Mouse (Mus musculus): ENCODE results near the gene Acaca. TPM values are rescaled to one million over a fixed set of nuclear protein-coding genes. Genes with fewer than 3 reads are reported as not detected.

The Acaca gene
- polyA plus RNA-seq, 1 experiment from 2014 or later, result 26.4 TPM

GRCm38 (mm10) chr11:84264490-84264889, 135.0 kb downstream of the Acaca start:
- no peak for ATAC-seq (replicated peaks)
- H3K9ac ChIP-seq (replicated peaks), result no peak overlapping the region
- H3K36me3 ChIP-seq, result peaks cover 53% of the 10 kb centered on the region
- 69% methylated on average over 3 of the region's 3 CpGs for WGBS
- no peak overlapping the region for H3K4me2 ChIP-seq (replicated peaks)
- no peaks in the 10 kb centered on the region for H3K27me3 ChIP-seq
- H3K9me3 ChIP-seq, result no peaks in the 10 kb centered on the region
- H3K4me3 ChIP-seq, result no peak overlapping the region
- no peaks in the 10 kb centered on the region for H3K4me1 ChIP-seq
- no peak overlapping the region for H3K27ac ChIP-seq (replicated peaks)

- Histone ChIP-seq H3K4me1 (peaks cover 7% of the 10 kb centered on the region), H3K36me3 (peaks cover 44% of the 10 kb centered on the region), H3K27me3 (no peaks in the 10 kb centered on the region), H3K27ac (replicated peaks) (no peak overlapping the region), H3K9ac (replicated peaks) (no peak overlapping the region), H3K9me3 (no peaks in the 10 kb centered on the region), H3K4me3 (no peak overlapping the region), H3K4me2 (replicated peaks) (no peak overlapping the region)
- ATAC-seq (replicated peaks), result no peak
Measured at GRCm38 (mm10) chr11:84268068-84268467, 138.6 kb downstream of the Acaca start.

DNA sequence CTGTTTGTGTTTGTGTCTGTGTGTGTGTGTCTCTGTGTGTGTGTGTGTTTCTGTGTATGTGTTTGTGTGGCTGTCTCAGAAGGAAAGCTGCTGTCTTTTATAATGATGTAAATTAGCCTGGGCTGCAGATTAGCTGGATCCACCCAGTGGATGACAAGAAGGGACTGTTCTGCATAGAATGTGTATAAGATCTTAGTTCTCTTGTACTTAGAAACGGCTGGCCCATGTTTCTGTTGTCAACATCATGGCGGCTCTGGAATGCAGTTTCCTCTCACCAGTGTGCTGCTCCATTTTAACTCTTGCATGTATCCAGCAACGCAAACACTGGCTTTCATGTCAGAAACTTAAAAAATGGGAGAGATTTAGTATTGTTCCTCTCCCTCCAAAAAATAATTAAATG, 141.0 kb downstream of the Acaca start:
- Histone ChIP-seq H3K4me1 (peaks cover 7% of the 10 kb centered on the region), H3K9me3 (no peaks in the 10 kb centered on the region), H3K27ac (replicated peaks) (no peak overlapping the region), H3K36me3 (peaks cover 32% of the 10 kb centered on the region), H3K9ac (replicated peaks) (no peak overlapping the region), H3K4me2 (replicated peaks) (no peak overlapping the region), H3K27me3 (no peaks in the 10 kb centered on the region), H3K4me3 (no peak overlapping the region)
- ATAC-seq (replicated peaks), result no peak
- WGBS, result 56% methylated on average over 3 of the region's 3 CpGs

GRCm38 (mm10) chr11:84271948-84272347, 142.5 kb downstream of the Acaca start:
- 43% methylated on average over 10 of the region's 10 CpGs for WGBS
- H3K4me3 ChIP-seq, result no peak overlapping the region
- ATAC-seq (replicated peaks), result no peak
- H3K9me3 ChIP-seq, result no peaks in the 10 kb centered on the region
- peaks cover 7% of the 10 kb centered on the region for H3K4me1 ChIP-seq
- no peaks in the 10 kb centered on the region for H3K27me3 ChIP-seq
- H3K27ac ChIP-seq (replicated peaks), result peak overlapping the region; percentile 40; the same call in 1 of the 2 replicates
- no peak overlapping the region for H3K9ac ChIP-seq (replicated peaks)
- peaks cover 24% of the 10 kb centered on the region for H3K36me3 ChIP-seq
- H3K4me2 ChIP-seq (replicated peaks), result no peak overlapping the region

- ATAC-seq (replicated peaks), result no peak
- peaks cover 7% of the 10 kb centered on the region for H3K4me1 ChIP-seq
- no peak overlapping the region for H3K27ac ChIP-seq (replicated peaks)
- H3K4me3 ChIP-seq, result no peak overlapping the region
- H3K27me3 ChIP-seq, result no peaks in the 10 kb centered on the region
- peaks cover 23% of the 10 kb centered on the region for H3K36me3 ChIP-seq
- H3K9ac ChIP-seq (replicated peaks), result no peak overlapping the region
- WGBS, result 72% methylated on average over 3 of the region's 3 CpGs
- H3K9me3 ChIP-seq, result no peaks in the 10 kb centered on the region
- no peak overlapping the region for H3K4me2 ChIP-seq (replicated peaks)
Measured at GRCm38 (mm10) chr11:84272574-84272973, 143.1 kb downstream of the Acaca start.

DNA sequence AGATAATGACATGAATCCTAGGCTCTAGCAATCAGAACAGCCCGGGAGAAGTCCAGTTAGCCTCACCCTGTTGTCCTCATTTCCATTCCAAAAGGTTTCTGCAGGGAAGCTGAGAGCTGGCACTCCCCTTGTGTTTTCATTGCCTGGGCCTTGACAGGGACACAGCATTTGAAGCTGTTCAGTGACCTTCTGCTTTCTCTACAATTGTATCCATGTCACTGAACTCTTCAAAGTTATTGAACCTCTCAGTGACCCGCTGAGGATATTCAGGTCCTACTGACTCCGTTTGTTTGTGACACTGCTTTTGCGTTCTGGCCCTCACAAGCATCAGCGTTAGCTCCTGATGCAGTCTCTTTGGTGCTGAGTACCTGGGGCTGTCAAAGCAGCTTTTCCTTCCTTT, 147.5 kb downstream of the Acaca start:
- ATAC-seq (replicated peaks), result no peak
- no peak overlapping the region for H3K4me2 ChIP-seq (replicated peaks)
- peaks cover 7% of the 10 kb centered on the region for H3K4me1 ChIP-seq
- no peaks in the 10 kb centered on the region for H3K9me3 ChIP-seq
- H3K4me3 ChIP-seq, result no peak overlapping the region
- WGBS, result 10% methylated on average over 5 of the region's 5 CpGs
- H3K27me3 ChIP-seq, result no peaks in the 10 kb centered on the region
- no peak overlapping the region for H3K9ac ChIP-seq (replicated peaks)
- peaks cover 13% of the 10 kb centered on the region; the same call in 1 of the 2 replicates for H3K36me3 ChIP-seq
- H3K27ac ChIP-seq (replicated peaks), result no peak overlapping the region

- Histone ChIP-seq H3K4me1 (no peaks in the 10 kb centered on the region), H3K4me3 (no peak overlapping the region), H3K36me3 (peaks cover 11% of the 10 kb centered on the region; the same call in 1 of the 2 replicates), H3K9me3 (no peaks in the 10 kb centered on the region), H3K9ac (replicated peaks) (no peak overlapping the region), H3K27me3 (no peaks in the 10 kb centered on the region), H3K4me2 (replicated peaks) (no peak overlapping the region), H3K27ac (replicated peaks) (no peak overlapping the region)
- ATAC-seq (replicated peaks), result no peak
- 58% methylated on average over 5 of the region's 5 CpGs for WGBS
Measured at GRCm38 (mm10) chr11:84281280-84281679, 151.8 kb downstream of the Acaca start.

DNA sequence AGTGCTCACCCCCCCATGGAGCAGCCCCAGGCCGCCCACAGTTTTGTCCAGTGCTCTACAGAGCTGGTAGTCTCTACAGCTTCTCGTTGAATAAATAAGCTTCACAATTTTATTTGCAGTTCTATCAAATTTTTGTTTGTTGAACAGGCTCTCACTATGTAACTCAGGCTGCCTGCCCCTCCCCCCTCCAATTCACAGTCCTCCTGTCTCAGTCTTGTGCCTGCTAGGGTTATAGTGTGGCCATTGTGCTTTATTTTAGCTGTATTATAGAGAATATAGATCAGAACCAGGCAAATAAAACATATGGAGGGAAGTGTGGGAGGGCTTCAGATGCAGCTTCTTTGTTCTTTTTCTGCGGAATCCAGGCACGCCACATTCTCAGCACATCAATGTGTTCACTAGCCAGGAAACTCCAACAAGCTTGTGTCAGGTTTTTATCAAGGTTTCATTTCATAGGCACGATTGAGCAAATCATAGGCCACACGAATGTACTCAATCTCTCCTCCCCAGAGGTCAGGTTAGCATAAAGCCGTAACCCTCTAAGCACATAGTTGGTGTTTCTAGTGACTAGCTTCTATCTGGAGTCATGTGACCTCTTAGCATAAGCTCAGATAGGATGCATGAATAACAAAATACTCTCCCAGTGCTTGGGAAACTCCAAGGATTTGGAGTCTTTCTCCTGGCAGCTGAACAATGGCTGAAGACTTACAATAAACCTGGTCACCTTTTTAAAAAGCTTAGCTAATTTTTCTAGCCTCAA, 153.7 kb downstream of the Acaca start:
- Histone ChIP-seq H3K9ac (replicated peaks) (no peak overlapping the region), H3K4me3 (no peak overlapping the region), H3K36me3 (peaks cover 3% of the 10 kb centered on the region; the same call in 1 of the 2 replicates), H3K27me3 (no peaks in the 10 kb centered on the region), H3K9me3 (no peaks in the 10 kb centered on the region), H3K27ac (replicated peaks) (peak overlapping the region; percentile 2; the same call in 1 of the 2 replicates), H3K4me1 (no peaks in the 10 kb centered on the region), H3K4me2 (replicated peaks) (no peak overlapping the region)
- 66% methylated on average over 7 of the region's 7 CpGs for WGBS
- ATAC-seq (replicated peaks), result no peak

GRCm38 (mm10) chr11:84290781-84291180, 161.3 kb downstream of the Acaca start:
- 66% methylated on average over 3 of the region's 3 CpGs for WGBS
- Histone ChIP-seq H3K9ac (replicated peaks) (no peak overlapping the region), H3K27me3 (no peaks in the 10 kb centered on the region), H3K27ac (replicated peaks) (no peak overlapping the region), H3K4me2 (replicated peaks) (no peak overlapping the region), H3K4me3 (no peak overlapping the region), H3K9me3 (no peaks in the 10 kb centered on the region), H3K36me3 (no peaks in the 10 kb centered on the region), H3K4me1 (no peaks in the 10 kb centered on the region)
- no peak for ATAC-seq (replicated peaks)

- no peak overlapping the region for H3K4me3 ChIP-seq
- no peaks in the 10 kb centered on the region for H3K27me3 ChIP-seq
- 90% methylated on average over 3 of the region's 3 CpGs for WGBS
- no peaks in the 10 kb centered on the region for H3K4me1 ChIP-seq
- no peaks in the 10 kb centered on the region for H3K9me3 ChIP-seq
- no peak for ATAC-seq (replicated peaks)
- no peak overlapping the region for H3K9ac ChIP-seq (replicated peaks)
- no peak overlapping the region for H3K4me2 ChIP-seq (replicated peaks)
- H3K27ac ChIP-seq (replicated peaks), result no peak overlapping the region
- H3K36me3 ChIP-seq, result no peaks in the 10 kb centered on the region
Measured at GRCm38 (mm10) chr11:84292532-84292931, 163.1 kb downstream of the Acaca start.

DNA sequence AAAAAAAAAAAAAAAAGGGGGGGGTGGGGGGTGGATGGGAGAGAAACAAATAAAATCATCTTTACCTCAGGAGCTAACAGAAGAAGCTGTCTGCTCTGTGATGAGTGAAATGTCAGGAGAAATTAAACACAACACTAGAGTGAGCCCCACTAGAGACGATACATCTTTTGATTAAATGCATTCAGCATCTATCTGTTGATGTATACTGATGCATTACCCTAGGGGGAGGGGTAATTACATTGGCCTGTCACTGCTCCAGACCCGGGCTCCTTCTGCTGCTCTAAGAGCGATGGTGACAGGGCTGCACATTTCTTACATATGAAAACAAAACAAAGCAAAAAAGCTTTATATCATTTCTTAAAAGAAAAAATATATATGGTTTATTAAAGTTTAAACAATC, 163.8 kb downstream of the Acaca start:
- Histone ChIP-seq H3K9me3 (no peaks in the 10 kb centered on the region), H3K4me3 (no peak overlapping the region), H3K36me3 (no peaks in the 10 kb centered on the region), H3K27me3 (no peaks in the 10 kb centered on the region), H3K27ac (replicated peaks) (no peak overlapping the region), H3K4me1 (no peaks in the 10 kb centered on the region), H3K4me2 (replicated peaks) (no peak overlapping the region), H3K9ac (replicated peaks) (no peak overlapping the region)
- no peak for ATAC-seq (replicated peaks)
- WGBS, result 74% methylated on average over 3 of the region's 3 CpGs

DNA sequence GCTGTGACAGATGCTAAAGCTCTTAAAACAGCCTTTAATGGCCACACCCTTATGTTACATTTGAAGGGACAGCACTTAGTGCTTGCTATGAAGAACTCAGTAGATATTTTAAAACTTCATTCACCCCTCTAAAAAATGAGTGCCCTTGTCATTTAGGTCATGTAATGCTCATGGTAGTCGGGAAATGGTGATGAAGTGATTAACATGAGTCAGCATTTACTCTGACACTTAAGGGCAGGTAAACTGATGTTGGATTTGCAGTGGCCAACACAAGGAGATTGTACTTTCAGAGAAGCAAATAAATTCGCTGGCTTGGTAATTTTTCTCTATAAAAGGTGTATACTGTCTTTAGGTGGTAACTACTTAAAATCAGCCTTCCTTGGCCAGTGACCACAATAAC, 166.9 kb downstream of the Acaca start:
- Histone ChIP-seq H3K4me2 (replicated peaks) (no peak overlapping the region), H3K4me3 (no peak overlapping the region), H3K4me1 (no peaks in the 10 kb centered on the region), H3K27me3 (no peaks in the 10 kb centered on the region), H3K9ac (replicated peaks) (no peak overlapping the region), H3K36me3 (no peaks in the 10 kb centered on the region; the same call in 1 of the 2 replicates), H3K27ac (replicated peaks) (no peak overlapping the region), H3K9me3 (no peaks in the 10 kb centered on the region)
- WGBS, result 95% methylated on average over 2 of the region's 2 CpGs
- no peak for ATAC-seq (replicated peaks)

- Histone ChIP-seq H3K36me3 (no peaks in the 10 kb centered on the region; the same call in 1 of the 2 replicates), H3K4me3 (no peak overlapping the region), H3K27ac (replicated peaks) (no peak overlapping the region), H3K4me2 (replicated peaks) (no peak overlapping the region), H3K27me3 (no peaks in the 10 kb centered on the region), H3K4me1 (no peaks in the 10 kb centered on the region), H3K9me3 (no peaks in the 10 kb centered on the region), H3K9ac (replicated peaks) (no peak overlapping the region)
- WGBS, result 74% methylated on average over 1 of the region's 1 CpGs
- ATAC-seq (replicated peaks), result no peak
Measured at GRCm38 (mm10) chr11:84305474-84305873, 176.0 kb downstream of the Acaca start.
